Mouse (Mus musculus) stomach, embryonic 16.5 days (tissue): ENCODE data around the gene Esyt2. TPM values are rescaled to one million over a fixed set of nuclear protein-coding genes. Genes with fewer than 3 reads are reported as not detected.

Source experiments
- ATAC-seq: fragments of 200-750 bp; cut with Nextera tagmentation; 2 replicates; pipeline ENCODE4 v1.8.0; 2017; ENCODE audit warnings: moderate number of reproducible peaks, moderate TSS enrichment; ENCODE audit not compliant: insufficient read depth, low FRiP score
- H3K27ac ChIP-seq: fragments of 300-500 bp; sonication (generic); 2 replicates; pipeline ENCODE4 v1.5.1; 2014; ENCODE audit warnings: low read length
- H3K27me3 ChIP-seq: fragments of 300-500 bp; sonication (generic); 2 replicates; pipeline ENCODE4 v1.6.1; 2014; ENCODE audit warnings: low read length, control low read depth, mixed read lengths; ENCODE audit not compliant: control insufficient read depth, insufficient read depth
- H3K36me3 ChIP-seq: fragments of 300-500 bp; sonication (generic); 2 replicates; pipeline ENCODE4 v1.6.1; 2014; ENCODE audit warnings: low read length; ENCODE audit not compliant: control insufficient read depth, insufficient read depth
- H3K4me1 ChIP-seq: fragments of 300-500 bp; sonication (generic); 2 replicates; pipeline ENCODE4 v1.6.1; 2014; ENCODE audit warnings: low read length, control low read depth, mixed read lengths; ENCODE audit not compliant: control insufficient read depth, insufficient read depth
- H3K4me2 ChIP-seq: fragments of 300-500 bp; sonication (generic); 2 replicates; pipeline ENCODE4 v1.6.1; 2014; ENCODE audit warnings: low read depth, low read length, mixed read lengths
- H3K4me3 ChIP-seq: fragments of 300-500 bp; sonication (generic); replicated peaks from 2 replicates; pipeline ENCODE4 v1.5.1; 2014; ENCODE audit warnings: mild to moderate bottlenecking, low read length
- H3K9ac ChIP-seq: fragments of 300-500 bp; sonication (generic); 2 replicates; pipeline ENCODE4 v1.6.1; 2014; ENCODE audit warnings: low read length
- H3K9me3 ChIP-seq: fragments of 300-500 bp; sonication (generic); replicated peaks from 2 replicates; pipeline ENCODE4 v1.6.1; 2016; ENCODE audit warnings: low read length, control low read depth; ENCODE audit not compliant: control insufficient read depth
- WGBS: fragments of 180-500 bp; shearing (Covaris S2); extraction: QIAGEN DNeasy Blood & Tissue Kit; methylation state at CpG from one replicate; pipeline ENCODE4 v1.1.7; 2014; 5-methylcytosine and 5-hydroxymethylcytosine counted together
- polyA plus RNA-seq: library from polyadenylated mRNA; unstranded; fragments of >200 nt; fragmentation: Nextera tagmentation; extraction: Ambion mirVana; gene quantifications from 2 replicates; pipeline ENCODE4 v1.2.1, GENCODE M21; 2015

Gene Esyt2
- polyA plus RNA-seq, 1 experiment from 2014 or later = 28.7 TPM

DNA sequence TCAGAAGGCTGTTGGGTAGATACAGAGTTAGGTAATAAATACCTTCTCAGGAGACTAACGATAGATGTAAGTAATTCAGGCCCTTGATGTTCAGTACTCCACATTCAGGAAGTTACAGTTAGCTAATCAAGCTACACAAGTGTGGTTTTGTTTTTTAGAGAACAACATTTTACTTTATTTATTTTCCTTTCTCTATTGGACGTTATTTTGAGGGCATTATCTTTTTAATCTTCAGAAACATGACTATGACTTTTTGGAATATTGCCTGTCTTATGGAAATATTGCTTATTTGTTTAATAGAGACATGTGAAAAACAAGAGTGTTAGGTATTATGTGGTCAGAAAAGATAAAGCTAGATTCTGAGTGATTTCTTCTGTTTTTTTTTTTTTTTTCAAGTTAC, 12.2 kb downstream of the Esyt2 start:
- no peak overlapping the region for H3K4me3 ChIP-seq
- 70% methylated on average over 2 of the region's 2 CpGs for WGBS
- H3K9ac ChIP-seq = no peak overlapping the region
- no peaks in the 10 kb centered on the region for H3K27me3 ChIP-seq
- no peaks in the 10 kb centered on the region for H3K36me3 ChIP-seq
- H3K4me2 ChIP-seq = no peak overlapping the region
- no peak for ATAC-seq
- no peaks in the 10 kb centered on the region for H3K4me1 ChIP-seq
- no peaks in the 10 kb centered on the region for H3K9me3 ChIP-seq
- H3K27ac ChIP-seq = no peak overlapping the region

DNA sequence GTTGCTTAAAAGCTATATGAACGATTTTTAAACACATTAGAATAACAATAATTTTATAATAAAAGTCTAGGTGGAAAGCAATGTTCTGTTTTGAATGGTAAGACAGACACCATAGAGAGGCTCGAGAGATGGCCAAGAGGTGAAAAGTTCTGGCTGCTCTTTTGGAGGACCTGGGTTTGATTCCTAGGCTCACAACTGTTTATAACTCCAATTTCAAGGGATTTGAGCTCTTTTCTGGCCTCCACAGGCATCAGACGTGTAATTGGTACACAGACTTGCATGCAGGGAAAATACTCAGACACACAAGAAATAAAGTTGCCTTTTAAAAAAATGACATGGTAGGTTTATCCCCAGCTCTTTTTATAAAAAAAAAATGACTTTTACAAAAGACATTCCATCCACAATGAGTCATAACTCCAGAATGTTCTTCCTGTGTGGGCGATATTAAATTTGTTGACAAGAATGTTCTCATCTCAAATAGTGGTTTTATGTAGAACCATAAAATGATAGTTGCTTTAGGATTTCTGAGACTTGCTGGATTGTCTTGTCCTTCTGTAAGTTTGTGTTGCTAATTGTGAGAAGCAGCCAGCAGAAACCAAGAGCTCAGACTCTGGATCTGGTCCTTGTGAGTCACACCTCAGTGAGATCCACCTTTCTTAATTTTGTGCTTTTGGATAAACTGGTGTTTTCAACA, 12.8 kb downstream of the Esyt2 start:
- no peaks in the 10 kb centered on the region for H3K4me1 ChIP-seq
- 48% methylated on average over 4 of the region's 4 CpGs for WGBS
- no peak overlapping the region for H3K27ac ChIP-seq
- no peak overlapping the region for H3K4me3 ChIP-seq
- ATAC-seq = no peak
- no peaks in the 10 kb centered on the region for H3K27me3 ChIP-seq
- H3K4me2 ChIP-seq = no peak overlapping the region
- no peak overlapping the region for H3K9ac ChIP-seq
- H3K36me3 ChIP-seq = no peaks in the 10 kb centered on the region
- no peaks in the 10 kb centered on the region for H3K9me3 ChIP-seq

DNA sequence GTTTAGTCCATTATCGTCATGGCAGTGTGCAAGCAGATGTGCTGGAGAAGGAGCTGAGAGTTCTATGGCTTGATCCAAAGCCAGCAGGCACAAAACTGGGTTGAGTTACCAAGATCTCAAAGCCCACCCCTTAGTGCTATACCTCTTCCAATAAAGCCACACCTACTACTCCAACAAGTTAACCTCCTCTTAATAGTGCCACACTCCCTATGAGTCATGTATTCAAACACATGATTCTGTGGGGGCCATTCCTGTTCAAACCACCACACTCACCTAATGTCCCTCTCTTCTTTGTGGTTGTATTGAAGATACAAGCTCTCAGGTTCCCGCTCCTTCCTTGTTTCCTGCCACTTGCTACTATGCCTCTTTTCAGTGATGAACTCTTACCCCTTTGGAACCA, 18.9 kb downstream of the Esyt2 start:
- no peaks in the 10 kb centered on the region for H3K4me1 ChIP-seq
- H3K27ac ChIP-seq = no peak overlapping the region
- H3K4me2 ChIP-seq = no peak overlapping the region
- no peaks in the 10 kb centered on the region for H3K27me3 ChIP-seq
- H3K36me3 ChIP-seq = no peaks in the 10 kb centered on the region
- no peak overlapping the region for H3K4me3 ChIP-seq
- peak; percentile 72; the same call in 1 of the 2 replicates for ATAC-seq
- no peaks in the 10 kb centered on the region for H3K9me3 ChIP-seq
- no peak overlapping the region for H3K9ac ChIP-seq
- 77% methylated on average over 2 of the region's 2 CpGs for WGBS

DNA sequence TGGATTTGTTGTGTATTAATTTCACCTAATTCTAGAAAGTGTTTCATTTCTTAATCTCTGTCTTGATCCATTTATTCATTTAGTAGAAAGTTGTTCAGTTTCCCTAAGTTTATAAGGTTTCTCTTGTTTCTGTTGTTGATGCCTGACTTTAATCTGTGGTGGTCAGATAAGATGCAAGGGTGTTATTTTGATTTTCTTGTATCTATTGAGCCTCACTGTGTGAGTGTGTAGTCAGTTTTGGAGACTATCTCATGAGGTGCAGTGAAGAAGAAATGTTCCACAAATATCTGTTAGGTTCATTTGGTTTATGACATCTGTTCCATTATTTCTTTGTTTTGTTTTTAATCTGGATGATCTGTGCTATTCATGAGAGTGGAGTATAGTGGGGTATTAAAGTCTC, 21.2 kb downstream of the Esyt2 start:
- Histone ChIP-seq H3K4me2 (no peak overlapping the region), H3K9me3 (no peaks in the 10 kb centered on the region), H3K27ac (no peak overlapping the region), H3K9ac (no peak overlapping the region), H3K4me1 (no peaks in the 10 kb centered on the region), H3K27me3 (no peaks in the 10 kb centered on the region), H3K4me3 (no peak overlapping the region), H3K36me3 (no peaks in the 10 kb centered on the region)
- no peak for ATAC-seq

DNA sequence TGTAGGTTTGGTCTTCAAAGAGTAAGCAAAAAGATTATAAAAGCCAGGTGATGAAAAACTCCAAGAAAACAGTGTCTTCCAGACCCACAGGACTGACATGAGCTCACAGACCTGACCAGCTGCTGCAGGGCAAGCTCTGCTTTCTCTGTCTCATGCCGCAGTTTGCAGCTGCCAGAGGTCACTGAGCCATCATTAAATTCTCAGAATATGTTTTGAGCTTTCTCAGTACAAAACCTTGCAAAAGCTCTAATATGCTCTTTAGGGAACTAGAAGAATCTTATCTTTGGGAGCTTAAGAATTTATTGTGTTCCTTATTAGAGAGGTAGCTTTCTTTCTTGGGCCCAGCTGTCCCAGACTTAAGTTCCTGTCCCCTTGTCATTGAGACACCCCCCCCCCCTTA, 25.0 kb downstream of the Esyt2 start:
- H3K27me3 ChIP-seq = no peaks in the 10 kb centered on the region
- no peak for ATAC-seq
- no peaks in the 10 kb centered on the region for H3K4me1 ChIP-seq
- no peak overlapping the region for H3K4me2 ChIP-seq
- H3K9me3 ChIP-seq = no peaks in the 10 kb centered on the region
- H3K36me3 ChIP-seq = no peaks in the 10 kb centered on the region
- H3K27ac ChIP-seq = no peak overlapping the region
- no peak overlapping the region for H3K9ac ChIP-seq
- 34% methylated on average over 1 of the region's 1 CpGs for whole genome bisulfite sequencing
- H3K4me3 ChIP-seq = no peak overlapping the region

DNA sequence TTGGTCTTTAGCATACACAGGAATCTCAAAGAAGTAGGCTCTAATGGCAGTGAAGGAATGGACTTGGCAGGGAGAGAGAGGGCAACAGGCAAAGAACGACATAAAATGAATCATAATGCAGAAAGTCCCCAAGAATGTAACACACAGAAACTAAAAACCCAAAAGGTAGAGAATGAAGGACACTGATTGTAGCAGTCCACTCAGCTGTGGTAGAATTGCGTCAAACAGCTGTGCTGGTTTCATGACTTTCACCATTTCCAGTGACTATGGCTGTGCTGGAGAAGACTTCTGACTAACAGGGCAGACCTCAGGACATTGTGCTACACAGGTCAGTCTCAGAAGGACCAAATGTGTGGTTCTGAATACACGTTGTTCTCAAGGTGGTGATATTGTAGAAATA, 26.9 kb downstream of the Esyt2 start:
- H3K4me3 ChIP-seq = no peak overlapping the region
- 77% methylated on average over 3 of the region's 3 CpGs for WGBS
- no peaks in the 10 kb centered on the region for H3K36me3 ChIP-seq
- no peak overlapping the region for H3K4me2 ChIP-seq
- H3K27ac ChIP-seq = no peak overlapping the region
- H3K4me1 ChIP-seq = no peaks in the 10 kb centered on the region
- H3K9me3 ChIP-seq = no peaks in the 10 kb centered on the region
- no peak for ATAC-seq
- no peak overlapping the region for H3K9ac ChIP-seq
- H3K27me3 ChIP-seq = no peaks in the 10 kb centered on the region

DNA sequence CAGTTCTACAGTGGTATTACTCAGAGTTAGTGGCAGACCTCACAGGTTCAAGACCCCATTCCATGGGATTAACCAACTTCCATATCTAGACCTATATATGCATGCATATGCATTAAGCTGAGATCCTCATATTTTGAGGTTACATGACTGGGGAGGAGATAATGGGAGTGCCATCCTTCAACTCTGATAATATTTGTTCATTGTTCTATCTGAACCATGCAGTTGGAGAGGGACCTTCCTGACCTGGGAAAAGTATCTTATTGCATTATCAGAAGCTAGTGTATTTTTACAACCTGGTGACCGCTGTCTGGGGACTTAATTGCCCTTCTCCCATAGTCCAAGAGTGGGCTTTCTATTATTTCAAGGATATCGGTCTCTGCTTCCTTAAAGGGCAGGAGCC, 27.6 kb downstream of the Esyt2 start:
- Histone ChIP-seq H3K4me1 (0 out of 2 replicates have a peak, but pooled peaks cover under 1% of the 10 kb centered on the region), H3K4me2 (no peak overlapping the region), H3K27ac (no peak overlapping the region), H3K36me3 (no peaks in the 10 kb centered on the region), H3K4me3 (no peak overlapping the region), H3K9ac (no peak overlapping the region), H3K9me3 (no peaks in the 10 kb centered on the region), H3K27me3 (no peaks in the 10 kb centered on the region)
- WGBS = 77% methylated on average over 2 of the region's 2 CpGs
- ATAC-seq = no peak

DNA sequence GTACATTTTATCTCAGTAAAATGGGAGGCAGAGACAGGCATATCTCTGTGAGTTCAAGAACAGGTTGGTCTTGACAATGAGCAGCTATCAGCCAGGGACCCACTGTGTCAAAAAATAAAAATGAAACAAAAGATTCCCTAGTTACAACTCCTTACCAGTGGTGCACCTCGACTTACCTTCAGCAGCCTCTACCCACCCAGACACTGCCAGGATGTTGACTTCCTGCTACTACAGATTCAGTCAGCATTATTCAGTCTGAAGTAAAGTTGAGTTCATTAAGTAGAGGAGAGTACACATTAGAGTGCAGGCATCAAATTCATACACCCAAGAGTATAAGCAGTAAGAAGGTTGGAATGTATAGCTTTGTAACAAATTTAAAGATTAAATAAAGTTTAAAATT, 32.8 kb downstream of the Esyt2 start:
- H3K4me3 ChIP-seq = no peak overlapping the region
- no peak overlapping the region for H3K4me2 ChIP-seq
- no peaks in the 10 kb centered on the region for H3K27me3 ChIP-seq
- no peak for ATAC-seq
- H3K9me3 ChIP-seq = no peaks in the 10 kb centered on the region
- peaks cover 6% of the 10 kb centered on the region for H3K4me1 ChIP-seq
- H3K36me3 ChIP-seq = no peaks in the 10 kb centered on the region
- WGBS = 72% methylated on average over 1 of the region's 1 CpGs
- H3K27ac ChIP-seq = no peak overlapping the region
- H3K9ac ChIP-seq = no peak overlapping the region

DNA sequence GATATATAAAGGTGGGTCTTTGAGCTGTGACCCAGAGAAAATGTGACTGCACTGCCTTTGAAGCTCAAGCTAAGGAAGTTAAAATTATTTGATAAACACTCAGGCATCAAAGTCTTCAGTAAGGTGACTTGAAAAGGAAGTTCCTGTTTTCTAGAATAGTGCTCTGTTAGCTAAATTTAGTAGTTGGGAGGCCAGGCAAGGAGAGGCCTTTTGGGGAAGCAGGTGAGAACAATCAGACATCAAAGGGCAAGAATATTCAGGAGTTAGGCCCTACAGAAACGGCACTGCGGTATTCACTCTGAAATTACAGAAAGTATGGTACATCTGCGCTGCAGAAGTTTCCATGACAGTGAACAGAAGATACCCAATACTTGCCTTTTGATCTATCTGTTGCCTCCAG, 34.5 kb downstream of the Esyt2 start:
- 66% methylated on average over 3 of the region's 3 CpGs for WGBS
- H3K27ac ChIP-seq = no peak overlapping the region; the same call in 1 of the 2 replicates
- no peak for ATAC-seq
- no peaks in the 10 kb centered on the region for H3K9me3 ChIP-seq
- peaks cover 6% of the 10 kb centered on the region for H3K4me1 ChIP-seq
- H3K27me3 ChIP-seq = no peaks in the 10 kb centered on the region
- no peak overlapping the region for H3K4me3 ChIP-seq
- H3K4me2 ChIP-seq = no peak overlapping the region
- no peaks in the 10 kb centered on the region for H3K36me3 ChIP-seq
- H3K9ac ChIP-seq = no peak overlapping the region
